Mouse (Mus musculus) activated CD4-positive, CD25-positive, alpha-beta regulatory T cell, adult 4 months (primary cell): ENCODE measurements around the gene Kirrel3. TPM values are rescaled to one million over a fixed set of nuclear protein-coding genes. Genes with fewer than 3 reads are reported as not detected.

Experiments used
- ATAC-seq: one replicate; pipeline ENCODE4 v1.8.0; 2017
- polyA plus RNA-seq, 2 experiments: library from polyadenylated mRNA; unstranded; fragments of 100-300 nt; shearing (Covaris generic); gene quantifications; one replicate each; pipeline ENCODE4 v1.2.1; 2017

The Kirrel3 gene
- polyA plus RNA-seq, result not detected

- ATAC-seq, result no peak
Observed at GRCm38 (mm10) chr9:34485759-34486431, at the start of gene Kirrel3. TSS of gene Kirrel3 (plus strand) at chr9:34485894.

GRCm38 (mm10) chr9:34440721-34441120 lies 45.0 kb upstream of the Kirrel3 start:
- no peak for ATAC-seq

GRCm38 (mm10) chr9:34443950-34444349 lies 41.7 kb upstream of the Kirrel3 start:
- ATAC-seq, result no peak

GRCm38 (mm10) chr9:34446497-34447350 lies 39.0 kb upstream of the Kirrel3 start:
- ATAC-seq, result no peak

- ATAC-seq, result no peak
Observed at GRCm38 (mm10) chr9:34447736-34448135, 38.0 kb upstream of the Kirrel3 start.

GRCm38 (mm10) chr9:34448467-34448866 lies 37.2 kb upstream of the Kirrel3 start:
- no peak for ATAC-seq

GRCm38 (mm10) chr9:34458189-34458588 lies 27.5 kb upstream of the Kirrel3 start:
- no peak for ATAC-seq

- ATAC-seq, result no peak
Observed at GRCm38 (mm10) chr9:34459968-34460367, 25.7 kb upstream of the Kirrel3 start.

- ATAC-seq, result no peak
Observed at GRCm38 (mm10) chr9:34463666-34464065, 22.0 kb upstream of the Kirrel3 start.

GRCm38 (mm10) chr9:34466058-34466457 lies 19.6 kb upstream of the Kirrel3 start:
- ATAC-seq, result no peak

- ATAC-seq, result no peak
Observed at GRCm38 (mm10) chr9:34469180-34469579, 16.5 kb upstream of the Kirrel3 start.

GRCm38 (mm10) chr9:34476206-34476605 lies 9.5 kb upstream of the Kirrel3 start:
- no peak for ATAC-seq

GRCm38 (mm10) chr9:34478494-34478893 lies 7.2 kb upstream of the Kirrel3 start:
- ATAC-seq, result no peak

- no peak for ATAC-seq
Observed at GRCm38 (mm10) chr9:34483236-34483635, 2.5 kb upstream of the Kirrel3 start.

- ATAC-seq, result no peak
Observed at GRCm38 (mm10) chr9:34484665-34485064, 1.0 kb upstream of the Kirrel3 start.

- ATAC-seq, result no peak
Observed at GRCm38 (mm10) chr9:34488267-34488666, 2.6 kb downstream of the Kirrel3 start.

GRCm38 (mm10) chr9:34488700-34489315 lies 3.1 kb downstream of the Kirrel3 start:
- ATAC-seq, result no peak

GRCm38 (mm10) chr9:34489316-34489710 lies 3.6 kb downstream of the Kirrel3 start:
- ATAC-seq, result no peak

GRCm38 (mm10) chr9:34489760-34490159 lies 4.1 kb downstream of the Kirrel3 start:
- ATAC-seq, result no peak

GRCm38 (mm10) chr9:34492121-34492520 lies 6.4 kb downstream of the Kirrel3 start:
- ATAC-seq, result no peak

- ATAC-seq, result no peak
Observed at GRCm38 (mm10) chr9:34493571-34493970, 7.9 kb downstream of the Kirrel3 start.

GRCm38 (mm10) chr9:34498126-34498525 lies 12.4 kb downstream of the Kirrel3 start:
- no peak for ATAC-seq

- no peak for ATAC-seq
Observed at GRCm38 (mm10) chr9:34498651-34499050, 13.0 kb downstream of the Kirrel3 start.

- ATAC-seq, result no peak
Observed at GRCm38 (mm10) chr9:34507164-34507563, 21.5 kb downstream of the Kirrel3 start.
